ENCODE assay signal across 24 mouse cellular contexts in genomic region chr17:81636822-81637221, GRCm38 (mm10).
DNase-seq lines count a peak whose midpoint lies in the region; ATAC-seq and TF ChIP-seq lines count a peak whose summit lies in the region.
"Had no signal": no experiment of that assay in that cellular context is flagged by ENCODE, and none has a peak within 500 bp of the region (broad histone marks: within the 10 kb centered on the region; RNA-seq: fewer than 3 reads in every experiment).

No protein-coding gene starts in this region.

- H3K9me3 ChIP-seq in embryonic facial prominence, embryonic 14.5 days (ENCODE audit: control insufficient read depth, low read length): no peaks in the 10 kb centered on the region
- H3K9me3 ChIP-seq in embryonic facial prominence, embryonic 10.5 days: no peaks in the 10 kb centered on the region
- H3K9me3 ChIP-seq: forebrain, embryonic 10.5 days; heart, embryonic 10.5 days; hindbrain, embryonic 10.5 days; limb, embryonic 10.5 days; midbrain, embryonic 10.5 days; neural tube, embryonic 15.5 days had no signal

- WGBS in embryonic facial prominence, embryonic 14.5 days: 62% methylated on average over 2 of the region's 2 CpGs
- WGBS in embryonic facial prominence, embryonic 10.5 days: 82% methylated on average over 2 of the region's 2 CpGs
- 63% methylated on average over 2 of the region's 2 CpGs for WGBS in liver, adult 2 months

- no peak for TF ChIP-seq POLR2A in liver, adult 2 months (IDR thresholded peaks at IDR 0.05; ENCODE audit: extremely low read depth, insufficient read depth, low read length)

- ATAC-seq in embryonic facial prominence, embryonic 14.5 days (ENCODE audit: low read depth): peak; percentile 26; the same call in 1 of the 2 replicates
- ATAC-seq in common myeloid progenitor, adult 5-6 weeks (replicated peaks; ENCODE audit: low read depth, poor library complexity, severe bottlenecking): peak; percentile 62
- ATAC-seq in monocyte, adult 5-6 weeks (replicated peaks; ENCODE audit: insufficient number of reproducible peaks, low FRiP score, low TSS enrichment, poor library complexity, severe bottlenecking): 0 out of 2 replicates have a peak, but pooled peaks have one; percentile 47
- ATAC-seq: forebrain, embryonic 16.5 days; hindbrain, postnatal 0 days; intestine, embryonic 16.5 days; liver, postnatal 0 days had no signal

- TF ChIP-seq CTCF in liver, adult 2 months (IDR thresholded peaks at IDR 0.05; ENCODE audit: low read depth, low read length): no peak

- peak; percentile 56 for DNase-seq in embryonic facial prominence, embryonic 14.5 days (ENCODE audit: low spot score)
- DNase-seq in embryonic facial prominence, embryonic 10.5 days (ENCODE audit: low spot score): no peak
- DNase-seq in liver, adult 2 months (ENCODE audit: extremely low read depth, low read depth, low spot score): peak; percentile 37
- no peak for DNase-seq in liver
- no peak for DNase-seq in spleen, postnatal 4 days (ENCODE audit: low spot score in 2 of 2)
- no peak for DNase-seq in right cerebral cortex, postnatal 4 days
- DNase-seq: adrenal gland, postnatal 36 days; cerebellum, adult 8-10 months; gastrocnemius, postnatal 36 days; liver, postnatal 0 days; lung, postnatal 36 days; right cerebral cortex, adult 18-20 months had no signal

- no peak overlapping the region for H3K4me2 ChIP-seq in embryonic facial prominence, embryonic 14.5 days (ENCODE audit: low read depth, low read length)
- H3K4me2 ChIP-seq: liver, embryonic 11.5 days; neural tube, embryonic 15.5 days had no signal

- H3K9ac ChIP-seq in embryonic facial prominence, embryonic 14.5 days (ENCODE audit: low read depth, low read length): no peak overlapping the region
- no peak overlapping the region for H3K9ac ChIP-seq in liver, adult 2 months (ENCODE audit: low read depth, low read length)
- H3K9ac ChIP-seq: liver, postnatal 0 days; neural tube, embryonic 15.5 days had no signal

- no peaks in the 10 kb centered on the region for H3K27me3 ChIP-seq in embryonic facial prominence, embryonic 14.5 days (replicated peaks; ENCODE audit: control insufficient read depth, insufficient read depth, low read length)
- H3K27me3 ChIP-seq in embryonic facial prominence, embryonic 10.5 days (replicated peaks; ENCODE audit: low read depth, poor library complexity, severe bottlenecking): no peaks in the 10 kb centered on the region
- no peaks in the 10 kb centered on the region for H3K27me3 ChIP-seq in liver, adult 2 months (ENCODE audit: control insufficient read depth, insufficient read depth, low read length)
- H3K27me3 ChIP-seq: neural tube, embryonic 15.5 days had no signal

- H3K27ac ChIP-seq in embryonic facial prominence, embryonic 14.5 days (replicated peaks; ENCODE audit: low read depth, low read length): no peak overlapping the region
- no peak overlapping the region for H3K27ac ChIP-seq in embryonic facial prominence, embryonic 10.5 days (replicated peaks)
- no peak overlapping the region for H3K27ac ChIP-seq in liver, adult 2 months (replicated peaks; ENCODE audit: insufficient read depth, low read depth, low read length)
- H3K27ac ChIP-seq: forebrain, embryonic 10.5 days; heart, embryonic 10.5 days; hindbrain, embryonic 10.5 days; hindbrain, postnatal 0 days; limb, embryonic 10.5 days; midbrain, embryonic 10.5 days; neural tube, embryonic 15.5 days had no signal

- H3K4me1 ChIP-seq in embryonic facial prominence, embryonic 14.5 days (ENCODE audit: control insufficient read depth, insufficient read depth, low read length): peaks cover 4% of the 10 kb centered on the region; the same call in 1 of the 2 replicates
- H3K4me1 ChIP-seq in embryonic facial prominence, embryonic 10.5 days: no peaks in the 10 kb centered on the region
- no peaks in the 10 kb centered on the region for H3K4me1 ChIP-seq in liver, adult 2 months (ENCODE audit: control insufficient read depth, insufficient read depth, low read length)
- H3K4me1 ChIP-seq: forebrain, embryonic 10.5 days; hindbrain, embryonic 10.5 days; limb, embryonic 10.5 days; midbrain, embryonic 10.5 days had no signal

- no peaks in the 10 kb centered on the region for H3K79me2 ChIP-seq in liver, adult 2 months (ENCODE audit: control insufficient read depth, insufficient read depth, low read length)

- no peaks in the 10 kb centered on the region for H3K36me3 ChIP-seq in embryonic facial prominence, embryonic 14.5 days (ENCODE audit: control insufficient read depth, insufficient read depth, low read length)
- H3K36me3 ChIP-seq in embryonic facial prominence, embryonic 10.5 days (replicated peaks): no peaks in the 10 kb centered on the region
- no peaks in the 10 kb centered on the region for H3K36me3 ChIP-seq in liver, adult 2 months (ENCODE audit: control insufficient read depth, insufficient read depth, low read length)
- H3K36me3 ChIP-seq: forebrain, embryonic 10.5 days; hindbrain, embryonic 10.5 days; limb, embryonic 10.5 days; midbrain, embryonic 10.5 days; neural tube, embryonic 15.5 days had no signal

- no peak overlapping the region for H3K4me3 ChIP-seq in embryonic facial prominence, embryonic 14.5 days (ENCODE audit: low read depth, low read length)
- H3K4me3 ChIP-seq in embryonic facial prominence, embryonic 10.5 days: no peak overlapping the region
- H3K4me3 ChIP-seq in liver, adult 2 months (ENCODE audit: insufficient read depth, low read depth, low read length): no peak overlapping the region
- H3K4me3 ChIP-seq: forebrain, embryonic 10.5 days; heart, embryonic 10.5 days; hindbrain, embryonic 10.5 days; limb, embryonic 10.5 days; midbrain, embryonic 10.5 days; neural tube, embryonic 15.5 days had no signal

Comparison
In these comparisons a context has a peak if more than half of its experiments do, and no peak if none do; other contexts are left out.
1. DNase-seq: peak in embryonic facial prominence, embryonic 14.5 days (single experiment) and liver, adult 2 months (single experiment); none in embryonic facial prominence, embryonic 10.5 days (single experiment), liver (single experiment), spleen, postnatal 4 days (0 of 2) and right cerebral cortex, postnatal 4 days (single experiment).
2. Peak in every context shown above with its lines, with median percentiles within 50 percentile points of each other: ATAC-seq.